Mouse (Mus musculus): ENCODE results near the gene Tubg1. TPM values are rescaled to one million over a fixed set of nuclear protein-coding genes. Genes with fewer than 3 reads are reported as not detected.

Tubg1 gene
- polyA plus RNA-seq (2015; fragmentation: Nextera tagmentation; extraction: Ambion mirVana): 62.7 and 65.6 TPM in 2 replicates

DNA sequence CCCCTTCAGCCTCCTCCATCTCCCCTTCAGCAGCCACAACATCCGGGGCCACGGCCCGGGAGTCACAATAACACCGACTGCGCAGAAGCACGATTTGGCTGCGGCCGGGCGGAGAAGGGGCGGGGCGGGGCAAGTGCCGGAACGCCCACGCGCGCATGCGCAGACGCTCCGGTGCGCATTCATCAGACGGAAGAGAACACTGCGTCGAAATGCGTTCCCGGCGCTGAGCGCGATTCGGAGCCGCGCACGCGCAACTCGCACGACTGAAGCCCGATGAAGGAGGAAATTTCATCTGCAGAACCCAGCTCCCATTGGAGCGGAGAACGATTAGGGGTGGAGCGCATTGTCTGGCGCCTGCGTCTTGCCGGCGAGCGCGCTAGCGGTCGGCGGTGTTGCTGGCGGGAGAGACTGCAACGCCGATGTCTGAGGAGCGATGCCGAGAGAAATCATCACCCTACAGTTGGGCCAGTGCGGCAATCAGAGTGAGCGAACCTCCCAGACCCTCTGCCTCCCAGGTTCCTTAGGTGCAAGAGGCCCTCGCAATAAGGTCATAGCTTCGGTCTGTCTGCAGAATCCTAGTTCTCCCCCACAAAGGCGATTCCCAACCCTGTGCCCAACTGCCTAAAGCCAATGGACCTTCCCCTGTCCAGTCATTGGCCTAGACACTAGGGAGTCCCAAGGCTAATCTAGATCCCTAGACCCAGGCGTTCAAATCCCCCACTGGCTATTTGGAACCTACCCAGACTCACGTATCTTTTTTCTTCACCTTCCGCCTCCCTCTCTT, at the start of gene Tubg1, which contains the start of gene Retreg3:
Tubg1 (plus strand) TSS at position 178 of the 784 bp plus-strand sequence.
Retreg3 (minus strand) TSS at position 133 of the 784 bp plus-strand sequence.
- Histone ChIP-seq H3K27me3 (no peaks in the 10 kb centered on the region), H3K4me2 (peak within 1 kb of the TSS; percentile 85), H3K36me3 (peaks cover 31% of the 10 kb centered on the region), H3K4me3 (peak within 1 kb of the TSS; percentile 98), H3K9ac (peak within 1 kb of the TSS; percentile 93), H3K27ac (peak within 1 kb of the TSS; percentile 89), H3K4me1 (peaks cover 24% of the 10 kb centered on the region), H3K9me3 (no peaks in the 10 kb centered on the region)
- ATAC-seq (ENCODE audit: insufficient number of reproducible peaks, low FRiP score, low TSS enrichment, low read depth): peak; percentile 96
- WGBS: under 1% methylated on average over 61 of the region's 61 CpGs

DNA sequence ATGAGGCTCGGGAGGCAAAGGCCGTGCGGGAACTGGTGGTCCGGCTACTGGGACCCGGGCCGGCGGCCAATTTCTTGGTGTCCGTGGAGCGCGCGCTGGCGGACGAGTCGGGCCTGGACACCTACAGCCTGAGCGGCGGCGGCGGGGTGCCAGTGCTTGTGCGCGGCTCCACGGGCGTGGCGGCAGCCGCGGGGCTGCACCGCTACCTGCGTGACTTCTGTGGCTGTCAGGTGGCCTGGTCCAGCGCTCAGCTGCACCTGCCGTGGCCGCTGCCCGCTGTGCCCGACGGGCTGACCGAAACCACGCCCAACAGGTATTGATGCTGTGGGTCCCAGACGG, 49.6 kb upstream of the Tubg1 start:
- peak overlapping the region; percentile 72 for H3K4me3 ChIP-seq
- 0 out of 2 replicates have a peak overlapping the region, but pooled peaks have one; percentile 24 for H3K27ac ChIP-seq
- H3K4me1 ChIP-seq: peaks cover 27% of the 10 kb centered on the region
- no peaks in the 10 kb centered on the region for H3K9me3 ChIP-seq
- H3K9ac ChIP-seq: peak overlapping the region; percentile 59
- under 1% methylated on average over 36 of the region's 36 CpGs for WGBS
- H3K4me2 ChIP-seq: peak overlapping the region; percentile 98
- no peaks in the 10 kb centered on the region for H3K36me3 ChIP-seq
- H3K27me3 ChIP-seq: peaks cover 18% of the 10 kb centered on the region
- ATAC-seq (ENCODE audit: insufficient number of reproducible peaks, low FRiP score, low TSS enrichment, low read depth): peak; percentile 49; the same call in 1 of the 2 replicates

DNA sequence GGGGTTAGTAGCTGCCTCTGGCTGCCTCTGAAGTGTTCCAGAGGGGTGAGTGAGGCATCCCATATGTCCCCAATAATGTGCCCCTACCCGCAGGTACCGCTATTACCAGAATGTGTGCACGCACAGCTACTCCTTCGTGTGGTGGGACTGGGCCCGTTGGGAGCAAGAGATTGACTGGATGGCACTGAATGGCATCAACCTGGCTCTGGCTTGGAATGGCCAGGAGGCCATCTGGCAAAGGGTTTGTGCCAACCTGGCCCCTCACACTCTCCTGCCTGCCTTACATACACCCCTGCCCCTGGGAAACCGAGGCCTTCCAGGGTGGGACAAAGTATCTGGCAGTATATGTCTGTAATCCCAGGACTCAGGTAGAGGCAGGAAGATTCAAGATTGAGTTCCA, 48.8 kb upstream of the Tubg1 start:
- H3K27ac ChIP-seq: no peak overlapping the region
- 66% methylated on average over 6 of the region's 6 CpGs for WGBS
- H3K27me3 ChIP-seq: peaks cover 20% of the 10 kb centered on the region
- no peaks in the 10 kb centered on the region for H3K9me3 ChIP-seq
- peak overlapping the region; percentile 72 for H3K4me3 ChIP-seq
- H3K4me2 ChIP-seq: peak overlapping the region; percentile 98
- H3K36me3 ChIP-seq: no peaks in the 10 kb centered on the region
- H3K4me1 ChIP-seq: peaks cover 25% of the 10 kb centered on the region
- ATAC-seq (ENCODE audit: insufficient number of reproducible peaks, low FRiP score, low TSS enrichment, low read depth): no peak
- H3K9ac ChIP-seq: no peak overlapping the region

DNA sequence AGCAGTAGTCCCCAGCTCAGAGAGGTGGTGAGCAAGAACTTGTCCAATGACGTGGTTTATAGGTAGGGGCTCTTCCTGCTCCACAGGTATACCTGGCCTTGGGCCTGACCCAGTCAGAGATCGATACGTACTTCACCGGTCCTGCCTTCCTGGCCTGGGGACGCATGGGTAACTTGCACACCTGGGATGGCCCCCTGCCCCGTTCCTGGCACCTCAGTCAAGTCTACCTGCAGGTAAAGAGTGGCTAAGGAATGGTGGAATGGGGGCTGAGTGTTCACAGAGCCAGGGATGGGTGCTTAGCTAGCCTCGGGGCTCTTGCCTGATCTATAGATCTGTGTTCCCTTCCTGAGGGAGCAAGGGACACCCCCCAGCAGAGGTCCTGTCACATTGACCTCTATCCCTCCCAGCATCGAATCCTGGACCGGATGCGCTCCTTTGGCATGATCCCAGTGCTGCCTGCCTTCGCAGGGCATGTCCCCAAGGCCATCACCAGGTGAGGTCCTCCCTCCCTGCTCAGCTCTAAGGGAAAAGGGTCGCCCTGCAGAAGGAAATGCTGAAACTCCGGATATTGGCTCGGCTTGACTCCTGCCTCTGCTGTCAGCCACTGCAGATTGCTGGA, 47.8 kb upstream of the Tubg1 start:
- Histone ChIP-seq H3K4me2 (no peak overlapping the region), H3K4me3 (no peak overlapping the region), H3K4me1 (peaks cover 16% of the 10 kb centered on the region), H3K27ac (no peak overlapping the region), H3K9ac (no peak overlapping the region), H3K36me3 (peaks cover 3% of the 10 kb centered on the region; the same call in 1 of the 2 replicates), H3K9me3 (no peaks in the 10 kb centered on the region), H3K27me3 (peaks cover 29% of the 10 kb centered on the region)
- ATAC-seq (ENCODE audit: insufficient number of reproducible peaks, low FRiP score, low TSS enrichment, low read depth): no peak
- WGBS: 74% methylated on average over 14 of the region's 14 CpGs

DNA sequence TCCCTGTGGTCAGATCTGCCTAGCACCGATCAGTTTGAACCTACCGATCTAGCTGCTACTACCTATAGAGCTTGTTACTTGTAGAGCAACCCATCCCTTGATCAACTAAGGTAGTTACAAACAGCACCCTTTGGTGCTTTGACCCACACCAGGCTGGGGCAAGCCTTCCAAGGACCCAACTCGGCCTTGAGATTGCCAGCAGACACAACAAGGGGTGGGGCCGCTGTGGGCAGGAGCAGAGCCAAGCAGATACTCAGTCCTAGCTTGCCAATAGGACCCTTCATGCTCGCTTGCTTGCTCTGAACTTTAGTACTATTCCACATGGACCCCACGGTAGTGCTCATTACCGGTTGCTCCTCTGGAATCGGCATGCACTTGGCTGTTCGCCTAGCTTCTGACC, 41.6 kb upstream of the Tubg1 start, which contains the start of gene Hsd17b1:
Hsd17b1 (plus strand) TSS at position 291 of the 400 bp plus-strand sequence.
- Histone ChIP-seq H3K9ac (no peak within 1 kb of the TSS), H3K4me2 (no peak within 1 kb of the TSS), H3K4me3 (no peak within 1 kb of the TSS), H3K36me3 (peaks cover 3% of the 10 kb centered on the region; the same call in 1 of the 2 replicates), H3K9me3 (no peaks in the 10 kb centered on the region), H3K4me1 (peaks cover 16% of the 10 kb centered on the region), H3K27me3 (peaks cover 61% of the 10 kb centered on the region), H3K27ac (no peak within 1 kb of the TSS)
- WGBS: 61% methylated on average over 9 of the region's 9 CpGs
- ATAC-seq (ENCODE audit: insufficient number of reproducible peaks, low FRiP score, low TSS enrichment, low read depth): no peak

DNA sequence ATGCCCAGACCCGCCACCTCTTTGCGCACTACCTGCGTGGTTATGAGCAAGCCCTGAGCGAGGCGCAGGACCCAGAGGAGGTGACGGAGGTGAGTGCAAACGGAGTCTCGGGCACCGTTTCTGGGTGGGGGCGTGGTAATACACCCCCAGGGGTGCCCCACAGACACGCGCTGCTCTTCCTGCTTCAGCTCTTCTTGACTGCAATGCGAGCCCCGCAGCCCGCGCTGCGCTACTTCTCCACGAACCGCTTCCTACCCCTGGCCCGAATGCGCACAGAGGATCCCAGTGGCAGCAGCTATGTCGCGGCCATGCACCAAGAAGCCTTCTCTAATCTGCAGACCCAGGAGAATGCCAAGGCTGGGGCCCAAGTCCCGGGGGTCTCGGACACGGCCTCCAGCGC, 40.0 kb upstream of the Tubg1 start:
- no peaks in the 10 kb centered on the region for H3K9me3 ChIP-seq
- H3K27me3 ChIP-seq: peaks cover 57% of the 10 kb centered on the region
- H3K4me2 ChIP-seq: peak overlapping the region; percentile 28
- peaks cover 5% of the 10 kb centered on the region; the same call in 1 of the 2 replicates for H3K36me3 ChIP-seq
- H3K4me1 ChIP-seq: peaks cover 30% of the 10 kb centered on the region
- peak overlapping the region; percentile 15 for H3K4me3 ChIP-seq
- H3K27ac ChIP-seq: no peak overlapping the region
- no peak overlapping the region for H3K9ac ChIP-seq
- no peak for ATAC-seq (ENCODE audit: insufficient number of reproducible peaks, low FRiP score, low TSS enrichment, low read depth)
- WGBS: 3% methylated on average over 27 of the region's 27 CpGs

DNA sequence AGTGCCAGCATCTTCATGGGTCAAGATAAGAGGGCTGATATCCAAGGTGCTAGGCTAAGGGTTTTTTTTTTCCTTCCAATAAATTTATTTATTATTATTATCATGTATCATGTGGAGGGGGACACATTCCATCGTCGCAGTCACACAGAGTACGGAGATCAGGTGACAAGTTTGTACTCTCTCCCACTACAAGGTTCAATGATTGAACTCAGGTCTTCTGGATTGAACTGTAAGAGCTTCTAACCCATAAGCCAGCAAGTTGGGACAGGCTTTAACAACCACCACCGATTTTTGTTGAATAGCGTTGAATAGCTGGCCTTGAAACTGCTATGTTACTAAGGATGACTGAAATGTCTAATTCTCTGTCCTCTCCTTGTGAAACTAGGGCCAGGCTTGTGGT, 39.3 kb upstream of the Tubg1 start:
- ATAC-seq (ENCODE audit: insufficient number of reproducible peaks, low FRiP score, low TSS enrichment, low read depth): no peak
- H3K27me3 ChIP-seq: peaks cover 57% of the 10 kb centered on the region
- H3K4me3 ChIP-seq: no peak overlapping the region
- peaks cover 9% of the 10 kb centered on the region; the same call in 1 of the 2 replicates for H3K36me3 ChIP-seq
- no peaks in the 10 kb centered on the region for H3K9me3 ChIP-seq
- H3K27ac ChIP-seq: no peak overlapping the region
- 54% methylated on average over 5 of the region's 5 CpGs for WGBS
- peaks cover 30% of the 10 kb centered on the region for H3K4me1 ChIP-seq
- no peak overlapping the region for H3K9ac ChIP-seq
- H3K4me2 ChIP-seq: no peak overlapping the region

DNA sequence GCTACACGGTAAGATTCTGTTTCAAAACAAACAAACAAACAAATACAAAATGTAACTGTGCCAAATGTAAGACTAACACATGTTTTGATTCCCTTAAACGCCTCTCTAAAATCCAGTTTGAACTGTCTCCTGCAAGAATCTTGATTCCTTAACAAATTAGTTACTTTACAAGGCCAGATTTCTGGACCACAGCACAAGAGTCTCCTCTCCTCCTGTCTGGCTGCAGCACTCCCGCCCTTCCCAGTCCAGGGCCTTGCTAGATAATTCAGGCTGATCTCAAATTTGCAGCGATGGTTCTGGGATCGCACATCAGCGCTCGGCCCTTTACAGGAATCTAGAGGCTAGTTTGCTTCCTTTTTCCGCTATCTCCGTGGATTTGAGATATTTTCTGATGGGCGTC, 38.1 kb upstream of the Tubg1 start:
- H3K4me2 ChIP-seq: peak overlapping the region; percentile 94
- peaks cover 42% of the 10 kb centered on the region for H3K4me1 ChIP-seq
- H3K27me3 ChIP-seq: peaks cover 48% of the 10 kb centered on the region
- H3K9me3 ChIP-seq: no peaks in the 10 kb centered on the region
- 0 out of 2 replicates have a peak overlapping the region, but pooled peaks have one; percentile 31 for H3K9ac ChIP-seq
- H3K4me3 ChIP-seq: peak overlapping the region; percentile 73
- H3K27ac ChIP-seq: peak overlapping the region; percentile 92
- H3K36me3 ChIP-seq: peaks cover 13% of the 10 kb centered on the region; the same call in 1 of the 2 replicates
- no peak for ATAC-seq (ENCODE audit: insufficient number of reproducible peaks, low FRiP score, low TSS enrichment, low read depth)
- 8% methylated on average over 10 of the region's 10 CpGs for WGBS

DNA sequence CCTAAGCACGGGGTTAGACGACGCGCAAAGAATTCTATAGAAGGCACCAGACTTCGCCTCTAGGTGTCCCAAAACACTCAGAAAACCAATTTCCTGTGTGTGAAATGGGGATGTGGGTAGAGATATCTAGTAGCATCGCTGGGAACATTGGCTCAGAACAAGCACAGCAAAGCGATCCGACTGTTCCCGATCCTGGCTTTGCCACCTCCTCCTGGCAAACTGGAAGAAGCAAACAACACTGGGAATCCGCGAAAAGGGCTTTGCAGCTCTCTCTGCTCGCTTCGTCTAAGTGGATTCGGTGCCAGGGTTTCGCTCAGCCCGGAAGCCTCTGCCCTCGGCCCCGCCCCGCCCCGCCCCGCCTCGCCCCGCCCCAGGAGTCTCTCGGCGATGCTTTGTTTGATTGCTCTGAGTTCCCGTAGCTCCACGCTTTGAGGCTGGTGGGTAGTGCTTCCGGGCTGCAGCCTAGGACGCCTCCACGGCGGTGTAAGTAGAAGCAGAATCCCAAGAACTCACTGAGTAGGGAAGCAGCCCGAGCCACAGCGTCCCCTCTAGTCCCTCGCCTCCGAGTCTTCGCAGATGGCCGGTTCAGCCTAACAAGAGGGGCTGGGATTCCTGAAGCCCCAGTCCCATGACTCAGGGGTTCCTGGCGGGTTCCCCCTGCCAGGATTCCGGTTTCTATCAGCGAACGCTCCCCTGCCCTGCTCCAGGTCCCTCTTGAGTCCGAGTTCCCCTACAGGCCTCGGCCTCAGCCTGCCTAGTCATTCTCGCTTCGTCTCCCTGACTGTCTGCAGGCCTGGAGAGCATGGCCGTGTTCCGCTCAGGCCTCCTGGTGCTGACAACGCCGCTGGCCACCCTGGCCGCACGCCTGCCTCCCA, 37.3 kb upstream of the Tubg1 start, which contains the start of gene Coasy:
Coasy (plus strand) TSS at position 358 of the 875 bp plus-strand sequence.
- Histone ChIP-seq H3K36me3 (peaks cover 13% of the 10 kb centered on the region; the same call in 1 of the 2 replicates), H3K9me3 (no peaks in the 10 kb centered on the region), H3K4me1 (peaks cover 46% of the 10 kb centered on the region), H3K27ac (peak within 1 kb of the TSS; percentile 92), H3K27me3 (peaks cover 41% of the 10 kb centered on the region), H3K4me2 (peak within 1 kb of the TSS; percentile 94), H3K4me3 (peak within 1 kb of the TSS; percentile 73), H3K9ac (peak within 1 kb of the TSS; percentile 95)
- peak; percentile 88 for ATAC-seq (ENCODE audit: insufficient number of reproducible peaks, low FRiP score, low TSS enrichment, low read depth)
- under 1% methylated on average over 51 of the region's 51 CpGs for WGBS

DNA sequence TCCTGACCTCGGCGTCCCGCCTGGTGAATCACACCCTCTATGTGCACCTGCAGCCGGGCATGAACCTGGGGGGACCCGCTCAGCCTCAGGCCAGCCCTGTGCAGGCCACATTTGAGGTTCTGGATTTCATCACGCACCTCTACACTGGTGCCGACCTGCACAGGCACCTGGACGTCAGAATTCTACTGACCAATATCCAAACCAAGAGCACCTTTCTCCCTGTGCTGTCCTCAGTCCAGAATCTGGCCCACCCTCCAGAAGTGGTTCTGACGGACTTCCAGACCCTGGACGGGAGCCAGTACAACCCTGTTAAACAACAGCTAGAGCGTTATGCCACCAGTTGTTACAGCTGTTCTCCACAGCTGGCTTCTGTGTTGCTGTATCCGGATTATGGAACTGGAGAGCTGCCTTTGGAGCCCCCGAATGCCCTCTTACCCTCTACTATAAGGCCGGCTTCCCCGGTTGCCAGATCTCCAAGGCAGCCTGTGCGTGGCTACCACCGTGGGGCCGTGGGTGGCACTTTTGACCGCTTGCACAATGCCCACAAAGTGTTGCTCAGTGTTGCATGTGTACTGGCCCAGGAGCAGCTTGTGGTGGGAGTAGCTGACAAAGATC, 36.5 kb upstream of the Tubg1 start:
- Histone ChIP-seq H3K4me2 (peak overlapping the region; percentile 94), H3K4me3 (peak overlapping the region; percentile 73), H3K9ac (peak overlapping the region; percentile 95), H3K4me1 (peaks cover 53% of the 10 kb centered on the region), H3K27ac (peak overlapping the region; percentile 92), H3K27me3 (peaks cover 33% of the 10 kb centered on the region), H3K9me3 (no peaks in the 10 kb centered on the region), H3K36me3 (peaks cover 13% of the 10 kb centered on the region; the same call in 1 of the 2 replicates)
- no peak for ATAC-seq (ENCODE audit: insufficient number of reproducible peaks, low FRiP score, low TSS enrichment, low read depth)
- WGBS: 27% methylated on average over 19 of the region's 19 CpGs

DNA sequence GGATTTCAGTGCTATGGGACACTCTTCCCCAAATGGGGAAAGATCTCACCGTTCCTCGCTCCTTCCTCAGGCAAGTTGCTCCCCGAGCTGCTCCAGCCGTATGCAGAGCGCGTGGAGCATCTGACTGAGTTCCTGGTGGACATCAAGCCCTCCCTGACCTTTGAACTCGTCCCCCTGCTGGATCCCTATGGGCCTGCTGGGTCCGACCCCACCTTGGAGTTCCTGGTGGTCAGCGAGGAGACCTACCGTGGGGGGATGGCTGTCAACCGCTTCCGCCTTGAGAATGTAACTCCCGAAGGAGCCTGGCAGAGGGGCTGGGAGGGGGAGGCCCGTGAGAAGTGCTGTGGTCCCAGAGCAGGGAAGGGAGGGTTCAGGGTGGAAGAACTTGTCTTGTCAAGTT, 35.5 kb upstream of the Tubg1 start:
- Histone ChIP-seq H3K4me2 (0 out of 2 replicates have a peak overlapping the region, but pooled peaks have one; percentile 5), H3K27ac (0 out of 2 replicates have a peak overlapping the region, but pooled peaks have one; percentile 17), H3K9me3 (no peaks in the 10 kb centered on the region), H3K4me1 (peaks cover 58% of the 10 kb centered on the region), H3K27me3 (peaks cover 23% of the 10 kb centered on the region), H3K36me3 (peaks cover 19% of the 10 kb centered on the region), H3K4me3 (no peak overlapping the region), H3K9ac (0 out of 2 replicates have a peak overlapping the region, but pooled peaks have one; percentile 18)
- 81% methylated on average over 14 of the region's 14 CpGs for WGBS
- ATAC-seq (ENCODE audit: insufficient number of reproducible peaks, low FRiP score, low TSS enrichment, low read depth): no peak

All from limb, embryonic 15.5 days (tissue).